Mouse (Mus musculus) Patski (cell line): ENCODE results near the gene Gm7173. TPM values are rescaled to one million over a fixed set of nuclear protein-coding genes. Genes with fewer than 3 reads are reported as not detected.

Experiments
- ATAC-seq: fragments of 100-300 bp; one replicate; pipeline ENCODE4 v1.8.0; 2021
- CTCF ChIA-PET: fragments of 350-600 bp; sonication (Branson Sonifier 250); formaldehyde crosslinking; loops from one replicate; lab custom pipeline; 2022; ENCODE audit warnings: inconsistent platforms; lab: Charles Lee
- POLR2A ChIA-PET: fragments of 350-600 bp; sonication (Branson Sonifier 250); formaldehyde crosslinking; loops from one replicate; lab custom pipeline; 2022; ENCODE audit warnings: antibody characterized with exemption, inconsistent platforms; lab: Charles Lee
- DNase-seq: peaks from one replicate; pipeline ENCODE4 v3.0.0-alpha.2; 2011; ENCODE audit warnings: low read depth, low spot score
- H3K27me3 ChIP-seq: fragments of 371-371 bp; one replicate; pipeline ENCODE4 v1.5.1; 2021
- CTCF ChIP-seq: fragments of 100-300 bp; IDR thresholded peaks from one replicate; pipeline ENCODE4 v1.5.1; 2021
- in situ Hi-C: fragments of 300-500 bp; cut with MboI; formaldehyde crosslinking; loops from 3 replicates; pipeline ENCODE4 v1.11.1; 2018; ENCODE audit warnings: low pct_unique_long_range_greater_than_20kb, mixed read lengths
- polyA plus RNA-seq: library from polyadenylated mRNA; unstranded; gene quantifications from one replicate; pipeline ENCODE4 v1.2.3, GENCODE M21; 2021

Gene Gm7173
- polyA plus RNA-seq, result 0.04 TPM

GRCm38 (mm10) chrX:79516977-79517645, at the start of gene Gm7173:
Gene Gm7173, minus strand, starts transcription at chrX:79517285.
- ChIA-PET POLR2A (no interaction called here), CTCF (no interaction called here)
- H3K27me3 ChIP-seq, result peaks cover 17% of the 10 kb centered on the region
- TF ChIP-seq CTCF, result no peak
- ATAC-seq (no peak), DNase-seq (no peak)
- in situ Hi-C loops, result no loop called here

GRCm38 (mm10) chrX:79517646-79518016, 546 bp upstream of the Gm7173 start:
- CTCF ChIA-PET, result no interaction called here
- no peak for TF ChIP-seq CTCF
- in situ Hi-C loops, result no loop called here
- ATAC-seq, result no peak
- POLR2A ChIA-PET, result no interaction called here
- no peak for DNase-seq
- peaks cover 13% of the 10 kb centered on the region for H3K27me3 ChIP-seq

- in situ Hi-C loops, result no loop called here
- ChIA-PET CTCF (no interaction called here), POLR2A (no interaction called here)
- TF ChIP-seq CTCF, result no peak
- peaks cover 59% of the 10 kb centered on the region for H3K27me3 ChIP-seq
- ATAC-seq, result no peak
- DNase-seq, result no peak
These were observed 200.3 kb downstream of the Gm7173 start for GRCm38 (mm10) chrX:79316790-79317189.

Other genes starting within 250 kb of the Gm7173 start
- gene Mageb16, start 154.2 kb upstream of the Gm7173 start, polyA plus RNA-seq, result not detected